Mouse (Mus musculus) C2C12 (cell line): ENCODE measurements around the gene Bahcc1. TPM values are rescaled to one million over a fixed set of nuclear protein-coding genes. Genes with fewer than 3 reads are reported as not detected.

ENCODE experiments used
- H3K27me3 ChIP-seq: one replicate; pipeline ENCODE4 v1.6.1; 2011; ENCODE audit not compliant: control insufficient read depth, insufficient read depth, insufficient read length
- H3K36me3 ChIP-seq: one replicate; pipeline ENCODE4 v1.6.1; 2011; ENCODE audit not compliant: control insufficient read depth, insufficient read depth
- H3K4me3 ChIP-seq: one replicate; pipeline ENCODE4 v1.5.1; 2011; ENCODE audit warnings: mild to moderate bottlenecking, control low read depth; ENCODE audit not compliant: poor library complexity, insufficient read depth, severe bottlenecking
- H3K79me2 ChIP-seq: one replicate; pipeline ENCODE4 v1.6.1; 2011; ENCODE audit not compliant: control insufficient read depth, insufficient read depth
- H3K79me3 ChIP-seq: one replicate; pipeline ENCODE4 v1.6.1; 2011; ENCODE audit warnings: low read depth, control low read depth
- H3ac ChIP-seq: one replicate; pipeline ENCODE3; 2011; ENCODE audit warnings: low read depth; ENCODE audit not compliant: control insufficient read depth, insufficient read length
- CEBPB ChIP-seq: IDR thresholded peaks from one replicate; pipeline ENCODE4 v1.6.1; 2011; ENCODE audit warnings: low read depth, mild to moderate bottlenecking, control low read depth, moderate library complexity
- CTCF ChIP-seq: IDR thresholded peaks from one replicate; pipeline ENCODE4 v1.5.1; 2011; ENCODE audit not compliant: control insufficient read depth, insufficient read depth, insufficient read length
- FOSL1 ChIP-seq: IDR thresholded peaks from one replicate; pipeline ENCODE4 v1.8.0; 2011; ENCODE audit warnings: mild to moderate bottlenecking, low read length; ENCODE audit not compliant: poor library complexity, insufficient read depth, severe bottlenecking
- MAX ChIP-seq: IDR thresholded peaks from one replicate; pipeline ENCODE4 v1.6.1; 2011; ENCODE audit warnings: mild to moderate bottlenecking, control low read depth
- MYOD1 ChIP-seq: IDR thresholded peaks from one replicate; pipeline ENCODE4 v1.6.1; 2011; ENCODE audit warnings: low read depth; ENCODE audit not compliant: control insufficient read depth, insufficient read length
- MYOG ChIP-seq: IDR thresholded peaks from one replicate; pipeline ENCODE4 v1.6.1; 2011; ENCODE audit not compliant: control insufficient read depth, insufficient read length; ENCODE audit errors: extremely low read depth
- USF1 ChIP-seq: IDR thresholded peaks from one replicate; pipeline ENCODE4 v1.6.1; 2011; ENCODE audit warnings: low read depth, mild to moderate bottlenecking, control low read depth, moderate library complexity
- polyA plus RNA-seq: library from polyadenylated mRNA; unstranded; fragments of >200 nt; fragmentation: generic; extraction: Trizol; gene quantifications from one replicate; pipeline ENCODE4 v1.2.1, GENCODE M21; 2012; ENCODE audit warnings: missing spikeins

Bahcc1 gene
- polyA plus RNA-seq, 1 experiment = 10.8 TPM

GRCm38 (mm10) chr11:120225256-120226195 lies 7.2 kb upstream of the Bahcc1 start:
- Histone ChIP-seq H3K79me3 (peaks cover 20% of the 10 kb centered on the region), H3K4me3 (no peak overlapping the region), H3ac (no peak overlapping the region), H3K79me2 (peaks cover 34% of the 10 kb centered on the region), H3K36me3 (peaks cover 4% of the 10 kb centered on the region), H3K27me3 (no peaks in the 10 kb centered on the region)
- TF ChIP-seq CTCF = no peak
- TF ChIP-seq MYOD1 = no peak
- no peak for TF ChIP-seq USF1
- TF ChIP-seq FOSL1 = no peak
- no peak for TF ChIP-seq MYOG

DNA sequence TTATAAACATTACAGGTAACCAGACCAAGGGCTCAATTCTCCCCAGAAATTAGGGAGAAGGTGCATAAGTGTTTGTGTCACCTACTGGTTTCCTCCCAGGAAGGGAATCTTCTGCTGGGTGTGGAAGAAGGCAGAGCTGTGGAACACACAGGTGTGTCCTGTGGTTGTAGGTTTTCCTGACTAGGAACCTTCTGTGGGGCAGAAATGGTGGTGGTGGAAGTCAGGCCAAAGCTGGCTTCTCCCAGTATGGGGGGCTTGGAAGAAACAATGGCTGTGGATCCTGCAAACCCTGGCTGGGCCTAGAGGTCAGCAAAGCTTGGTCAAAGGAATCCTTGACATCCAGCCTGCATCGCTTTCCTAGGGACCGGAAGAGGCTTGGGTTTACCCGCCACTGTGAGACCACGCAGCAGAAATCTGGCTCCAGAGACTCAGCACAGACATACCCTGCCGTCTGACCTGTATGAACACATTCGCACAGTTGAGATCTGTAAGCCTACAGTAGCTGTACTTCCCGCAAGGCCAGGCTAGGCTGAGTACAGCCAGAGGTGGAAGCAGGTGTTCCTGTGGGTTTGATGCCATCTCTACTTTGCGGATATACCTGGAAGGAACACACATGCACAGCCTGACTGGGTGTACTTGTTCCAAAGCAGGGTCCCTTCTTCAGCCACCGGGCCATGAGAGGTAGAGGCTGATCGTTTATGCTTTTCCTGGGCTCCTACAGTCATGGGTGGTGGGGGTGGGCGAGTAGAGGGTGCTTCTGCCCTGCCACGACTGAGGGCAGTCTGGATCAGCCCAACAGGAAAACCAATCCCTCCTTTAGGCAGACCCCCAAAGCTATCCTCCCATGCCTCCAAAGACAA lies 6.1 kb upstream of the Bahcc1 start:
- Histone ChIP-seq H3K4me3 (no peak overlapping the region), H3K36me3 (peaks cover 4% of the 10 kb centered on the region), H3K79me2 (peaks cover 44% of the 10 kb centered on the region), H3K79me3 (peaks cover 26% of the 10 kb centered on the region), H3K27me3 (no peaks in the 10 kb centered on the region), H3ac (no peak overlapping the region)
- TF ChIP-seq USF1 = no peak
- no peak for TF ChIP-seq MYOG
- no peak for TF ChIP-seq MAX
- TF ChIP-seq CEBPB = no peak
- no peak for TF ChIP-seq MYOD1
- TF ChIP-seq CTCF = no peak
- TF ChIP-seq FOSL1 = no peak

- H3K36me3 ChIP-seq = peaks cover 4% of the 10 kb centered on the region
- no peak overlapping the region for H3K4me3 ChIP-seq
- TF ChIP-seq USF1 = no peak
- TF ChIP-seq MYOG = no peak
- no peak for TF ChIP-seq CEBPB
- TF ChIP-seq MAX = no peak
- TF ChIP-seq FOSL1 = no peak
- TF ChIP-seq MYOD1 = no peak
- TF ChIP-seq CTCF = no peak
Observed at GRCm38 (mm10) chr11:120227571-120228051, 5.1 kb upstream of the Bahcc1 start.

DNA sequence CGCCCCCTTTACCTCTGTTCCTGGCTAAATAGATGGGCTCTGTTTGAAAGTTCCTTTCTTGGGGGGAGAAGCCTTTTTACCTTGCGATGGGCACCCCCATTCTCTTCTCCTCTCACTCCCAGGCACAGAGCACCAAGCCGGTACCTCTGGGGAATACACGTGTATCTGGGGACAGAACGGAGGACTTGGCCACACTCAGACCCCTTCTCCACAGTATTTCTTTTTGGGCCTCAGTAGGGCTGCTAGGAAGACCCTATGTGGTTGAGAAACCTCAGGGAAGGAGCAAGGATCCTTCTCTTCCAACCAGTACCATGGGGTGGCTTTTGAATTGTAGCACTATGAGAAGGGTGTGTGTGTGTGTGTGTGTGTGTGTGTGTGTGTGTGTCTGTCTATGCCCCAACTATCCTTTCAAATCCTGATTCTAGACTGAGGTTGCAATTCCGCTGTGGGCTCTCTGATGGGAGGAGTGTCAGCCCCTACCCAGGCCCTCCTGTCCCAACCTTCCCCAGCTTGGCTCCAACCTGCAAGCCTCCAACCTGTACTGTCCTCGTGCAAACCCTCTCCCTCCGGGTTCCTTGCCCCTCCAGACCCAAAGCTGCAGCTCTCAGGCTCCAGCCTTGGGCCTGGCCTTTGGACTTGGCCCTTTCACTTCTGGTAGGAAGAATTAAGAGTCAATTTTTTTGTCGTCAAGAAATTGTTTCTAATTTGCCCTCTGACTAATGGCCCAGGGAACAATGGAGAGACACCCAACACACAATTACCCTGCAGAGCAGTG lies 4.4 kb upstream of the Bahcc1 start:
- peaks cover 34% of the 10 kb centered on the region for H3K79me3 ChIP-seq
- peaks cover 4% of the 10 kb centered on the region for H3K36me3 ChIP-seq
- no peaks in the 10 kb centered on the region for H3K27me3 ChIP-seq
- H3K4me3 ChIP-seq = no peak overlapping the region
- H3ac ChIP-seq = no peak overlapping the region
- peaks cover 57% of the 10 kb centered on the region for H3K79me2 ChIP-seq
- TF ChIP-seq CEBPB (no peak), MYOD1 (no peak)

More at GRCm38 (mm10) chr11:120227571-120228051, 5.1 kb upstream of the Bahcc1 start:
- Histone ChIP-seq H3K27me3 (no peaks in the 10 kb centered on the region), H3ac (no peak overlapping the region), H3K79me2 (peaks cover 52% of the 10 kb centered on the region), H3K79me3 (peaks cover 32% of the 10 kb centered on the region)

DNA sequence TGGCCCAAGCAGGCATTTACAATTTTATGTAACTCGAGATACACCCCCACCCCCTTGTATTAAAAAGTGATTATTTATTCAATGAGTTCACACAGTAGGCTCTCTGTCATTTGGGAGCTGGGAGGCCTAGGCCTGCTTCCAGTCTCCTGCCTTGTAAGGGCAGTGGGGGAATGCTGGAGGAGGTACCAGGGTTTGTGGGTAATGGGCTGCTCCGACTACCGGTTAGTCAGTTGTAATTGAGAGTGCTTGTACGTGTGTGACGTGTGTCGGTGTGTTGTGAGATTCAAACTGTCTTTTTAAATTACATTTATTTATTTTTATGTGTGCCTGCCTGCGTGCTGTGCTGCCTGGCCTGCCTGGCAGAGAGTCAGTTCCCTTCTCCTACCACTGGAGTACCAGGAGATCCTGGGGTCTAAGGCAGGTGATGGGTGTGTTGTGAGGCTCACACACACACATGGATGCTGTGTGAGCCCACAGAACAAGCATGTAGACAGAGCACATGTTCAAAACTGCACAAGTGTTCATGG lies 3.8 kb upstream of the Bahcc1 start:
- H3K36me3 ChIP-seq = peaks cover 4% of the 10 kb centered on the region
- H3K79me2 ChIP-seq = peaks cover 64% of the 10 kb centered on the region
- H3K79me3 ChIP-seq = peaks cover 40% of the 10 kb centered on the region
- no peak overlapping the region for H3ac ChIP-seq
- no peak for TF ChIP-seq CEBPB
- H3K27me3 ChIP-seq = no peaks in the 10 kb centered on the region
- H3K4me3 ChIP-seq = no peak overlapping the region
